In genomic region chr14:31018860-31019291, GRCm38 (mm10) we compare ENCODE assay signal across 8 mouse cellular contexts. TPM values are rescaled to one million over a fixed set of nuclear protein-coding genes. Genes with fewer than 3 reads are reported as not detected.
A peak's percentile ranks its signal among the peaks of the same experiment; 100 is the strongest.
DNase-seq lines count a peak whose midpoint lies in the region; ATAC-seq lines count a peak whose summit lies in the region.

TSS of gene Pbrm1 (plus strand) at chr14:31019138.
TSS of gene Gnl3 (minus strand) at chr14:31019152.

- DNase-seq in adipocyte (ENCODE audit: low spot score), result peak; percentile 87
- DNase-seq in embryo, embryonic 10 days (ENCODE audit: low spot score), result peak; percentile 99
- DNase-seq in gastrocnemius, postnatal 14 days, result peak; percentile 97
- DNase-seq in left cerebral cortex, postnatal 10 days (ENCODE audit: extremely low spot score in 1 of 2, low spot score in 2 of 2), result peak; percentile 97 to 98
- peak; percentile 98 for DNase-seq in right cerebral cortex, postnatal 25 days
- peak; percentile 96 to 98 for DNase-seq in urinary bladder, postnatal 4 days (ENCODE audit: low spot score in 2 of 2)

- intact Hi-C loops in gastrocnemius, postnatal 14 days (cut with DNase I; ENCODE audit: low total_unique reads), result no loop called here
- intact Hi-C loops in left cerebral cortex, postnatal 10 days (cut with DNase I), result loop anchor here (10.0 kb wide), 1 partner anchor 166 kb away; no protein-coding TSS in a partner anchor

- ATAC-seq in inflammation-experienced regulatory T-cells, adult 6 months, result peak; percentile 69
- ATAC-seq in megakaryocyte-erythroid progenitor cell, adult 5-6 weeks (replicated peaks; ENCODE audit: low FRiP score, low TSS enrichment, poor library complexity, severe bottlenecking), result peak; percentile 64

RNA-seq across cellular contexts. Expression of gene Pbrm1, which starts in this region (rescaled TPM):
- 10 to 100 TPM; 49.4 to 51.6 TPM for total RNA-seq in gastrocnemius, postnatal 14 days (2021)
- 10 to 100 TPM; 45.2 to 57.3 (median 54.1) TPM for polyA plus RNA-seq in inflammation-experienced regulatory T-cells, adult 6 months (2017; shearing (Covaris generic))
- total RNA-seq in left cerebral cortex, postnatal 10 days (2021), result 10 to 100 TPM; 66.7 to 72.3 TPM
- 64.6 and 83.6 TPM in 2 replicates for total RNA-seq in megakaryocyte-erythroid progenitor cell, adult 5-6 weeks (2014; fragmentation: Nextera tagmentation)
- total RNA-seq in megakaryocyte-erythroid progenitor cell, adult 5-6 weeks (2017), result 75.7 and 82.9 TPM in 2 replicates

RNA-seq across cellular contexts. Expression of gene Gnl3, which starts in this region (rescaled TPM):
- 10 to 100 TPM; 27.3 to 39.3 TPM for total RNA-seq in gastrocnemius, postnatal 14 days (2021)
- polyA plus RNA-seq in inflammation-experienced regulatory T-cells, adult 6 months (2017; shearing (Covaris generic)), result 10 to 100 TPM; 48.2 to 99.0 (median 80.0) TPM
- 10 to 100 TPM; 46.0 to 60.3 TPM for total RNA-seq in left cerebral cortex, postnatal 10 days (2021)
- 442 and 595 TPM in 2 replicates for total RNA-seq in megakaryocyte-erythroid progenitor cell, adult 5-6 weeks (2014; fragmentation: Nextera tagmentation)
- total RNA-seq in megakaryocyte-erythroid progenitor cell, adult 5-6 weeks (2017), result 624 and 645 TPM in 2 replicates

Comparison
In these comparisons a context has a peak if more than half of its experiments do, and no peak if none do; other contexts are left out.
1. Peak in every context shown above with its lines: DNase-seq and ATAC-seq.
2. RNA of gene Gnl3 (total RNA-seq): 442 to 645 TPM in megakaryocyte-erythroid progenitor cell, adult 5-6 weeks; 46.0 to 60.3 TPM in left cerebral cortex, postnatal 10 days and 27.3 to 39.3 TPM in gastrocnemius, postnatal 14 days; every median in the first group is over 4 times any median in the second.